Mouse (Mus musculus) heart, postnatal 0 days (tissue): Measurements from ENCODE around the gene Slc5a3.

Source experiments
- CTCF ChIP-seq: IDR thresholded peaks from 2 replicates; pipeline ENCODE4 v1.5.1; 2016; ENCODE audit warnings: antibody characterized with exemption, control low read depth, low read depth
- EP300 ChIP-seq: IDR thresholded peaks from 2 replicates; pipeline ENCODE4 v1.6.1; 2016; ENCODE audit warnings: antibody characterized with exemption, low read depth

- no peak for TF ChIP-seq CTCF
- no peak for TF ChIP-seq EP300
Observed at GRCm38 (mm10) chr16:92070338-92070737, 12.2 kb downstream of the Slc5a3 start.
